Mouse (Mus musculus): ENCODE results near the gene Pip5k1c. TPM values are rescaled to one million over a fixed set of nuclear protein-coding genes. Genes with fewer than 3 reads are reported as not detected.

Pip5k1c gene
- total RNA-seq, 4 experiments from 2014 or later, result 18.5 to 22.8 (median 21.9) TPM

GRCm38 (mm10) chr10:81366477-81367206 is 73.9 kb downstream of the Pip5k1c start:
- DNase-seq (ENCODE audit: low spot score in 2 of 2), result no peak

- no peak for DNase-seq (ENCODE audit: low spot score in 2 of 2)
Measured at GRCm38 (mm10) chr10:81367207-81367495, 74.4 kb downstream of the Pip5k1c start.

Small RNA genes within 50 kb of the gene (microRNA-seq; reads per million reads assigned to microRNA genes)
- 31.6 reads per million, percentile 31 among the genes with 10 or more reads in this experiment for gene Mir3057

Other genes starting within 250 kb of the Pip5k1c start
- 100 to 1,000 TPM in 3 of 4 experiments, 10 to 100 TPM in 1; 99.1 to 108 (median 105) TPM for gene Sgta, start 232.8 kb upstream of the Pip5k1c start, total RNA-seq (2022)
- 10 to 100 TPM; 21.7 to 24.1 (median 22.9) TPM for gene Thop1, start 222.9 kb upstream of the Pip5k1c start, total RNA-seq (2022)
- under 1 TPM in 1 of 4 experiments, not detected in 3; 0.44 TPM for gene Creb3l3, start 194.1 kb upstream of the Pip5k1c start, total RNA-seq (2022)
- gene Map2k2, start 187.0 kb upstream of the Pip5k1c start, total RNA-seq (2022), result 100 to 1,000 TPM; 197 to 233 (median 208) TPM
- 10 to 100 TPM; 24.8 to 28.9 (median 25.5) TPM for gene Zbtb7a, start 157.7 kb upstream of the Pip5k1c start, total RNA-seq (2022)
- gene Pias4, start 125.0 kb upstream of the Pip5k1c start, total RNA-seq (2022), result 10 to 100 TPM; 14.0 to 19.0 (median 16.2) TPM
- 1,000 to 10,000 TPM; 1,293 to 1,550 (median 1,345) TPM for gene Eef2, start 116.3 kb upstream of the Pip5k1c start, total RNA-seq (2022)
- 10 to 100 TPM; 25.2 to 31.5 (median 27.3) TPM for gene Dapk3, start 110.0 kb upstream of the Pip5k1c start, total RNA-seq (2022)
- gene 4930442H23Rik, start 109.1 kb upstream of the Pip5k1c start, total RNA-seq (2022), result not detected
- gene Nmrk2, start 90.9 kb upstream of the Pip5k1c start, total RNA-seq (2022), result 100 to 1,000 TPM in 1 of 4 experiments, 10 to 100 TPM in 3; 15.3 to 106 (median 44.7) TPM
- gene Atcay, start 62.1 kb upstream of the Pip5k1c start, total RNA-seq (2022), result not detected
- gene Zfr2, start 59.8 kb upstream of the Pip5k1c start, total RNA-seq (2022), result 1 to 10 TPM; 1.8 to 2.7 (median 2.1) TPM
- under 1 TPM in 2 of 4 experiments, not detected in 2; 0.31 TPM for gene Matk, start 40.0 kb upstream of the Pip5k1c start, total RNA-seq (2022)
- 100 to 1,000 TPM in 3 of 4 experiments, 10 to 100 TPM in 1; 96.1 to 111 (median 102) TPM for gene Mrpl54, start 26.0 kb upstream of the Pip5k1c start, total RNA-seq (2022)
- gene Apba3, start 26.0 kb upstream of the Pip5k1c start, total RNA-seq (2022), result 100 to 1,000 TPM in 2 of 4 experiments, 10 to 100 TPM in 2; 94.6 to 106 (median 98.8) TPM
- not detected for gene Tjp3, start 1.4 kb upstream of the Pip5k1c start, total RNA-seq (2022)
- gene Cactin, start 28.1 kb downstream of the Pip5k1c start, total RNA-seq (2022), result 10 to 100 TPM in 1 of 4 experiments, 1 to 10 TPM in 3; 9.4 to 11.3 (median 9.8) TPM
- under 1 TPM; 0.12 to 0.36 (median 0.19) TPM for gene Tbxa2r, start 35.8 kb downstream of the Pip5k1c start, total RNA-seq (2022)
- 1 to 10 TPM in 1 of 4 experiments, under 1 TPM in 3; 0.46 to 1.2 (median 0.73) TPM for gene Gipc3, start 50.3 kb downstream of the Pip5k1c start, total RNA-seq (2022)
- 10 to 100 TPM; 16.9 to 22.8 (median 21.1) TPM for gene Hmg20b, start 57.5 kb downstream of the Pip5k1c start, total RNA-seq (2022)
- gene Mfsd12, start 64.5 kb downstream of the Pip5k1c start, total RNA-seq (2022), result 1 to 10 TPM; 1.7 to 3.1 (median 2.1) TPM
- gene 4930404N11Rik, start 72.9 kb downstream of the Pip5k1c start, total RNA-seq (2022), result under 1 TPM; 0.22 to 0.68 (median 0.60) TPM
- gene Fzr1, start 85.6 kb downstream of the Pip5k1c start, total RNA-seq (2022), result 10 to 100 TPM; 14.8 to 18.5 (median 16.6) TPM
- 10 to 100 TPM; 46.5 to 50.1 (median 47.4) TPM for gene Dohh, start 91.5 kb downstream of the Pip5k1c start, total RNA-seq (2022)
- 1 to 10 TPM in 2 of 4 experiments, under 1 TPM in 2; 0.59 to 1.8 (median 1.1) TPM for gene Gm48551, start 91.5 kb downstream of the Pip5k1c start, total RNA-seq (2022)
- 1 to 10 TPM in 2 of 4 experiments, under 1 TPM in 1, not detected in 1; 0.43 to 1.1 (median 1.1) TPM for gene Gm48552, start 96.0 kb downstream of the Pip5k1c start, total RNA-seq (2022)
- not detected for gene Smim24, start 100.1 kb downstream of the Pip5k1c start, total RNA-seq (2022)
- 100 to 1,000 TPM; 223 to 267 (median 235) TPM for gene Nfic, start 162.7 kb downstream of the Pip5k1c start, total RNA-seq (2022)
- under 1 TPM in 2 of 4 experiments, not detected in 2; 0.05 to 0.31 TPM for gene Celf5, start 189.7 kb downstream of the Pip5k1c start, total RNA-seq (2022)
- gene Ncln, start 203.4 kb downstream of the Pip5k1c start, total RNA-seq (2022), result 10 to 100 TPM; 41.6 to 49.3 (median 43.1) TPM
- gene S1pr4, start 207.2 kb downstream of the Pip5k1c start, total RNA-seq (2022), result 1 to 10 TPM in 1 of 4 experiments, under 1 TPM in 3; 0.27 to 1.0 (median 0.59) TPM
- under 1 TPM; 0.19 to 0.80 (median 0.24) TPM for gene Gna15, start 231.3 kb downstream of the Pip5k1c start, total RNA-seq (2022)

Data from gastrocnemius, adult 8-10 months (tissue).